Mouse (Mus musculus) brain, embryonic 18.5 days (tissue): ENCODE results near the gene Atp6v1c2.
A peak's percentile ranks its signal among the peaks of the same experiment; 100 is the strongest.

Experiments
- DNase-seq: peaks from one replicate; pipeline ENCODE4 v3.0.0-alpha.2; 2012; ENCODE audit warnings: low read depth, low spot score

Gene Atp6v1c2

GRCm38 (mm10) chr12:17333459-17333858, 4.3 kb upstream of the Atp6v1c2 start:
- DNase-seq = no peak

- no peak for DNase-seq
Observed at GRCm38 (mm10) chr12:17324549-17325470, 4.3 kb downstream of the Atp6v1c2 start.

GRCm38 (mm10) chr12:17318453-17318852, 10.7 kb downstream of the Atp6v1c2 start:
- DNase-seq = no peak

GRCm38 (mm10) chr12:17317970-17318369, 11.2 kb downstream of the Atp6v1c2 start:
- no peak for DNase-seq

GRCm38 (mm10) chr12:17316096-17316495, 13.1 kb downstream of the Atp6v1c2 start:
- no peak for DNase-seq

GRCm38 (mm10) chr12:17310852-17311839, 18.0 kb downstream of the Atp6v1c2 start:
- DNase-seq = peak; percentile 10

GRCm38 (mm10) chr12:17308246-17308645, 20.9 kb downstream of the Atp6v1c2 start:
- DNase-seq = no peak

- DNase-seq = no peak
Observed at GRCm38 (mm10) chr12:17305445-17305844, 23.7 kb downstream of the Atp6v1c2 start.

GRCm38 (mm10) chr12:17299902-17300301, 29.3 kb downstream of the Atp6v1c2 start:
- no peak for DNase-seq

- DNase-seq = no peak
Observed at GRCm38 (mm10) chr12:17296899-17297298, 32.3 kb downstream of the Atp6v1c2 start.

GRCm38 (mm10) chr12:17290569-17290968, 38.6 kb downstream of the Atp6v1c2 start:
- DNase-seq = no peak

- no peak for DNase-seq
Observed at GRCm38 (mm10) chr12:17289913-17290312, 39.2 kb downstream of the Atp6v1c2 start.

- DNase-seq = no peak
Observed at GRCm38 (mm10) chr12:17289060-17289459, 40.1 kb downstream of the Atp6v1c2 start.

- no peak for DNase-seq
Observed at GRCm38 (mm10) chr12:17288496-17288895, 40.7 kb downstream of the Atp6v1c2 start.

- no peak for DNase-seq
Observed at GRCm38 (mm10) chr12:17273841-17274240, 55.3 kb downstream of the Atp6v1c2 start.

GRCm38 (mm10) chr12:17271272-17271671, 57.9 kb downstream of the Atp6v1c2 start:
- DNase-seq = no peak

GRCm38 (mm10) chr12:17267316-17267715, 61.8 kb downstream of the Atp6v1c2 start:
- DNase-seq = peak; percentile 47

- no peak for DNase-seq
Observed at GRCm38 (mm10) chr12:17266673-17266990, 62.5 kb downstream of the Atp6v1c2 start.

GRCm38 (mm10) chr12:17265971-17266672, 63.0 kb downstream of the Atp6v1c2 start, which contains the start of gene Pdia6:
Gene Pdia6 (plus strand): TSS chr12:17266545.
- peak; percentile 88 for DNase-seq

- DNase-seq = no peak
Observed at GRCm38 (mm10) chr12:17264826-17265225, 64.3 kb downstream of the Atp6v1c2 start.

GRCm38 (mm10) chr12:17263881-17264280, 65.3 kb downstream of the Atp6v1c2 start:
- no peak for DNase-seq
